Mouse (Mus musculus): Measurements from ENCODE around the gene Prss12.

DNA sequence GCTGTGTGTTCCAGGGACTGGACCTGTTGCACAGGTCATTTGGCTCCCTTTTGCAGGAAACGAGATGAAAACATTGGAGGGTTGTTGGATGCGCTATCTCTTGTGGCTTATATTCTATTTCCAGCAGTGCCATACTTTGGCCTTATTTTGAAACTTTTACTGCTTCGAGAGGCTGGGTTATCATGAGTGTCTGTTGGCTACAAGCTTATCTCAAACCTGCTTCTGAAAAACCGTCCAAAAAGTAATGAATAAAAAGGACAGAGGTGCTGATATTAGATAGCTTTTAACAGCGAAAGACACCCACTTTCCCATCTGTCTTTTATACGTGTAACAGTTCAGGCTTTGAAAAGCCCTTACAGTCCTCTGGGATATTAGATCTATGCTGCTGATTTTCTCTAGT is 107.2 kb downstream of the Prss12 start:
- no peak for TF ChIP-seq CTCF (IDR thresholded peaks at IDR 0.05; ENCODE audit: low read depth)
- no peak for TF ChIP-seq EP300 (IDR thresholded peaks at IDR 0.05; ENCODE audit: low read depth)

All from heart, postnatal 0 days (tissue).